Mouse (Mus musculus) liver, adult 2 months (tissue): ENCODE results near the gene Vtcn1.

Experiments used
- CTCF ChIP-seq: fragments of 200-500 bp; IDR thresholded peaks from 2 replicates; pipeline ENCODE4 v1.5.1; 2011; ENCODE audit warnings: low read depth, low read length, control low read depth
- POLR2A ChIP-seq: fragments of 200-500 bp; IDR thresholded peaks from 2 replicates; pipeline ENCODE4 v1.6.1; 2011; ENCODE audit warnings: low read length, control low read depth; ENCODE audit not compliant: insufficient read depth; ENCODE audit errors: extremely low read depth

DNA sequence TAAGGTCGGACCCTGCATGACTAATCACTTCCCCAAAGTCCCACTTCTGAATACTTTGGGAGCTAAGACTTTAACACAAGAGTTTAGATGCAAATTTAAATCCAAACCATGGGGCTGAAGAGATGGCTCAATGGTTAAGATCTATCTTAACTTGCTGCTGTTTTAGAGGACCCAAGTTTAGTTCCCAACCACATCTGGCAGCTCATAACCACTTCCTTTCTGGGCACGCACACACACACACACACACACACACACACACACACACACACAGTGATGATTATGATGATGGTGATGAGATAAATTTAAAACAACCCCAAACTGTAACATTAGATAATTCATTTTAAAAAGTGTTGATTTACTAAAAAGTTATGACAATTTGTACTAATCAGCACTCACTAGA, 13.4 kb upstream of the Vtcn1 start:
- TF ChIP-seq CTCF: no peak
- TF ChIP-seq POLR2A: no peak
